Mouse (Mus musculus): Measurements from ENCODE around the gene Prkcz. TPM values are rescaled to one million over a fixed set of nuclear protein-coding genes. Genes with fewer than 3 reads are reported as not detected.
A peak's percentile ranks its signal among the peaks of the same experiment; 100 is the strongest.
"Not testable (repeated sequence)": the region's sequence is repeated elsewhere in the genome, so short reads cannot be mapped to it uniquely, and the experiment has no call there.

Prkcz gene
- polyA plus RNA-seq, 1 experiment from 2014 or later: 2.4 TPM

- Histone ChIP-seq H3K27ac (replicated peaks) (no peak overlapping the region), H3K4me1 (replicated peaks) (no peaks in the 10 kb centered on the region), H3K4me3 (replicated peaks) (no peak overlapping the region), H3K9ac (no peak overlapping the region), H3K36me3 (replicated peaks) (no peaks in the 10 kb centered on the region), H3K9me3 (replicated peaks) (no peaks in the 10 kb centered on the region), H3K4me2 (no peak overlapping the region), H3K27me3 (no peaks in the 10 kb centered on the region)
- ATAC-seq (ENCODE audit: insufficient read depth): no peak
- 58% methylated on average over 7 of the region's 7 CpGs for WGBS (ENCODE audit: insufficient replicate concordance)
Observed at GRCm38 (mm10) chr4:155332253-155332652, 28.9 kb downstream of the Prkcz start.

- H3K4me1 ChIP-seq (replicated peaks); H3K9me3 ChIP-seq (replicated peaks); H3K9ac ChIP-seq; ATAC-seq (ENCODE audit: insufficient read depth); H3K4me3 ChIP-seq (replicated peaks); H3K36me3 ChIP-seq (replicated peaks); H3K4me2 ChIP-seq; H3K27ac ChIP-seq (replicated peaks); H3K27me3 ChIP-seq: not testable (repeated sequence)
- 65% methylated on average over 11 of the region's 11 CpGs for WGBS (ENCODE audit: insufficient replicate concordance)
Observed at GRCm38 (mm10) chr4:155328385-155328784, 32.8 kb downstream of the Prkcz start.

- H3K4me3 ChIP-seq (replicated peaks): no peak overlapping the region
- 49% methylated on average over 5 of the region's 5 CpGs for whole genome bisulfite sequencing (ENCODE audit: insufficient replicate concordance)
- H3K27ac ChIP-seq (replicated peaks): no peak overlapping the region
- H3K9me3 ChIP-seq (replicated peaks): no peaks in the 10 kb centered on the region
- ATAC-seq (ENCODE audit: insufficient read depth): no peak
- H3K4me1 ChIP-seq (replicated peaks): peaks cover 11% of the 10 kb centered on the region; the same call in 1 of the 2 replicates
- H3K9ac ChIP-seq: no peak overlapping the region
- no peak overlapping the region for H3K4me2 ChIP-seq
- no peaks in the 10 kb centered on the region for H3K36me3 ChIP-seq (replicated peaks)
- H3K27me3 ChIP-seq: peaks cover 7% of the 10 kb centered on the region; the same call in 1 of the 2 replicates
Observed at GRCm38 (mm10) chr4:155325773-155326172, 35.4 kb downstream of the Prkcz start.

- H3K9ac ChIP-seq: no peak overlapping the region
- peaks cover 7% of the 10 kb centered on the region; the same call in 1 of the 2 replicates for H3K27me3 ChIP-seq
- 44% methylated on average over 8 of the region's 8 CpGs for WGBS (ENCODE audit: insufficient replicate concordance)
- no peaks in the 10 kb centered on the region for H3K9me3 ChIP-seq (replicated peaks)
- peaks cover 11% of the 10 kb centered on the region; the same call in 1 of the 2 replicates for H3K4me1 ChIP-seq (replicated peaks)
- no peak for ATAC-seq (ENCODE audit: insufficient read depth)
- no peak overlapping the region for H3K27ac ChIP-seq (replicated peaks)
- H3K4me3 ChIP-seq (replicated peaks): no peak overlapping the region
- no peaks in the 10 kb centered on the region for H3K36me3 ChIP-seq (replicated peaks)
- H3K4me2 ChIP-seq: no peak overlapping the region
Observed at GRCm38 (mm10) chr4:155324511-155324910, 36.6 kb downstream of the Prkcz start.

GRCm38 (mm10) chr4:155323081-155323795 lies 37.9 kb downstream of the Prkcz start:
- H3K36me3 ChIP-seq (replicated peaks): no peaks in the 10 kb centered on the region
- ATAC-seq (ENCODE audit: insufficient read depth): peak; percentile 15; the same call in 1 of the 2 replicates
- H3K4me1 ChIP-seq (replicated peaks): peaks cover 15% of the 10 kb centered on the region; the same call in 1 of the 2 replicates
- no peak overlapping the region for H3K4me3 ChIP-seq (replicated peaks)
- H3K9ac ChIP-seq: no peak overlapping the region
- 42% methylated on average over 3 of the region's 3 CpGs for WGBS (ENCODE audit: insufficient replicate concordance)
- no peak overlapping the region for H3K27ac ChIP-seq (replicated peaks)
- H3K9me3 ChIP-seq (replicated peaks): no peaks in the 10 kb centered on the region
- no peak overlapping the region for H3K4me2 ChIP-seq
- peaks cover 7% of the 10 kb centered on the region; the same call in 1 of the 2 replicates for H3K27me3 ChIP-seq

GRCm38 (mm10) chr4:155320281-155321244 lies 40.6 kb downstream of the Prkcz start:
- Histone ChIP-seq H3K9ac (no peak overlapping the region), H3K27me3 (peaks cover 9% of the 10 kb centered on the region; the same call in 1 of the 2 replicates), H3K27ac (replicated peaks) (no peak overlapping the region), H3K36me3 (replicated peaks) (no peaks in the 10 kb centered on the region), H3K4me3 (replicated peaks) (no peak overlapping the region), H3K4me1 (replicated peaks) (peaks cover 16% of the 10 kb centered on the region; the same call in 1 of the 2 replicates), H3K9me3 (replicated peaks) (no peaks in the 10 kb centered on the region), H3K4me2 (no peak overlapping the region)
- 48% methylated on average over 15 of the region's 15 CpGs for WGBS (ENCODE audit: insufficient replicate concordance)
- ATAC-seq (ENCODE audit: insufficient read depth): no peak

GRCm38 (mm10) chr4:155318266-155318665 lies 42.9 kb downstream of the Prkcz start:
- WGBS (ENCODE audit: insufficient replicate concordance): 20% methylated on average over 2 of the region's 2 CpGs
- H3K27ac ChIP-seq (replicated peaks): no peak overlapping the region
- peaks cover 10% of the 10 kb centered on the region; the same call in 1 of the 2 replicates for H3K4me1 ChIP-seq (replicated peaks)
- H3K27me3 ChIP-seq: peaks cover 10% of the 10 kb centered on the region; the same call in 1 of the 2 replicates
- ATAC-seq (ENCODE audit: insufficient read depth): no peak
- no peak overlapping the region for H3K4me2 ChIP-seq
- H3K9me3 ChIP-seq (replicated peaks): no peaks in the 10 kb centered on the region
- no peak overlapping the region for H3K9ac ChIP-seq
- H3K36me3 ChIP-seq (replicated peaks): no peaks in the 10 kb centered on the region
- no peak overlapping the region for H3K4me3 ChIP-seq (replicated peaks)

- no peaks in the 10 kb centered on the region for H3K36me3 ChIP-seq (replicated peaks)
- no peak overlapping the region for H3K9ac ChIP-seq
- H3K27me3 ChIP-seq: 0 out of 2 replicates have a peak, but pooled peaks cover 3% of the 10 kb centered on the region
- no peaks in the 10 kb centered on the region for H3K9me3 ChIP-seq (replicated peaks)
- no peak overlapping the region for H3K27ac ChIP-seq (replicated peaks)
- peaks cover 6% of the 10 kb centered on the region; the same call in 1 of the 2 replicates for H3K4me1 ChIP-seq (replicated peaks)
- ATAC-seq (ENCODE audit: insufficient read depth): no peak
- H3K4me3 ChIP-seq (replicated peaks): no peak overlapping the region
- no peak overlapping the region for H3K4me2 ChIP-seq
- WGBS (ENCODE audit: insufficient replicate concordance): 67% methylated on average over 3 of the region's 3 CpGs
Observed at GRCm38 (mm10) chr4:155315031-155315430, 46.1 kb downstream of the Prkcz start.

- Histone ChIP-seq H3K36me3 (replicated peaks) (no peaks in the 10 kb centered on the region), H3K27me3 (no peaks in the 10 kb centered on the region), H3K9ac (no peak overlapping the region), H3K4me1 (replicated peaks) (peaks cover 3% of the 10 kb centered on the region; the same call in 1 of the 2 replicates), H3K4me3 (replicated peaks) (no peak overlapping the region), H3K27ac (replicated peaks) (no peak overlapping the region), H3K4me2 (no peak overlapping the region), H3K9me3 (replicated peaks) (no peaks in the 10 kb centered on the region)
- 64% methylated on average over 12 of the region's 12 CpGs for WGBS (ENCODE audit: insufficient replicate concordance)
- ATAC-seq (ENCODE audit: insufficient read depth): no peak
Observed at GRCm38 (mm10) chr4:155308679-155309078, 52.5 kb downstream of the Prkcz start.

GRCm38 (mm10) chr4:155308068-155308467 lies 53.1 kb downstream of the Prkcz start:
- Histone ChIP-seq H3K27ac (replicated peaks) (no peak overlapping the region), H3K27me3 (no peaks in the 10 kb centered on the region), H3K4me2 (peak overlapping the region; percentile 54), H3K9me3 (replicated peaks) (no peaks in the 10 kb centered on the region), H3K4me3 (replicated peaks) (0 out of 2 replicates have a peak overlapping the region, but pooled peaks have one; percentile 5), H3K4me1 (replicated peaks) (peaks cover 3% of the 10 kb centered on the region; the same call in 1 of the 2 replicates), H3K36me3 (replicated peaks) (no peaks in the 10 kb centered on the region), H3K9ac (no peak overlapping the region)
- under 1% methylated on average over 11 of the region's 11 CpGs for WGBS (ENCODE audit: insufficient replicate concordance)
- no peak for ATAC-seq (ENCODE audit: insufficient read depth)

GRCm38 (mm10) chr4:155307591-155307990 lies 53.6 kb downstream of the Prkcz start:
- no peak overlapping the region for H3K9ac ChIP-seq

More at GRCm38 (mm10) chr4:155307591-155307990, 53.6 kb downstream of the Prkcz start:
- ATAC-seq (ENCODE audit: insufficient read depth): no peak
- 50% methylated on average over 5 of the region's 5 CpGs for WGBS (ENCODE audit: insufficient replicate concordance)
- no peak overlapping the region for H3K27ac ChIP-seq (replicated peaks)
- H3K36me3 ChIP-seq (replicated peaks): no peaks in the 10 kb centered on the region
- no peaks in the 10 kb centered on the region for H3K27me3 ChIP-seq
- H3K4me2 ChIP-seq: peak overlapping the region; percentile 54; the same call in 1 of the 2 replicates
- peaks cover 3% of the 10 kb centered on the region; the same call in 1 of the 2 replicates for H3K4me1 ChIP-seq (replicated peaks)
- 0 out of 2 replicates have a peak overlapping the region, but pooled peaks have one; percentile 5 for H3K4me3 ChIP-seq (replicated peaks)
- no peaks in the 10 kb centered on the region for H3K9me3 ChIP-seq (replicated peaks)

Data from liver, embryonic 15.5 days (tissue).